Mouse (Mus musculus) cerebellum, adult 9-11 months (tissue): ENCODE data around the gene Chrne.

Experiments used
- DNase-seq: peaks from one replicate; pipeline ENCODE4 v3.0.0; 2022

The Chrne gene

DNA sequence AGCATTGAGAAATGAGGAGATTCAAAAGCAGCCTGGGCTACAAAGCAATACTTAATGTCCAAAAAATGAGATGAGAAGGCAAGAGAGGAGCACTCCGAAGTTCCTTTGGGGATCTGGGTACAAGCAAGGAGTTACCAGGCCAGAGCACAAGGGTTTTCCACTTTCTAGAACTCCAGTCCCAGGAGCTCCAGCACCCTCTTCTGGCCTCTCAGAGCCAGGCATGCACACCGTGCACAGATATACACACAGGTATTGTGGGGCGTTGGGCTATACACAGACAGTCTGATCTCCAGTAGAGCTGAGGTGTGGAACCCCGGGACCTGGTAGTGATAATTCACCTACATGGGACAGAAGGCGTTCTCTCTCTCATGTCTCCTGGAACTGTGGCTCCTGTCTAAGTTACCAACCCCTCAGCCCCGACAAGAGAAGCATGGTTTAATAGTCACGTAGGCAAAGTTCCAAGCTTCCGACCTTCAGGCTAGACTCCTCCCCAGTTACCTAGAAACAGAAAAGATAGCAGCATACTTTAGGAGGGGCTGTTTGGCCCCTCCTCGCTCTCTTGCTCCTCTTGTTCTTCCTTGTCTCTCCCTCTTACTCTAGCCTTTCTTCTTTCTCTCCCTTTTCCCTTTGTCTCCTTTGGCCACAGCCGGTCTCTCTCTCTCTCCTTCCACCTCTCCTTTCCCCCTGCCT, 4.2 kb upstream of the Chrne start:
- DNase-seq = no peak

- no peak for DNase-seq
Measured at GRCm38 (mm10) chr11:70621972-70622814, 3.2 kb upstream of the Chrne start.

GRCm38 (mm10) chr11:70615516-70616093, 3.4 kb downstream of the Chrne start, which contains the start of gene 4930544D05Rik:
TSS of gene 4930544D05Rik (plus strand) at chr11:70615848.
- no peak for DNase-seq

DNA sequence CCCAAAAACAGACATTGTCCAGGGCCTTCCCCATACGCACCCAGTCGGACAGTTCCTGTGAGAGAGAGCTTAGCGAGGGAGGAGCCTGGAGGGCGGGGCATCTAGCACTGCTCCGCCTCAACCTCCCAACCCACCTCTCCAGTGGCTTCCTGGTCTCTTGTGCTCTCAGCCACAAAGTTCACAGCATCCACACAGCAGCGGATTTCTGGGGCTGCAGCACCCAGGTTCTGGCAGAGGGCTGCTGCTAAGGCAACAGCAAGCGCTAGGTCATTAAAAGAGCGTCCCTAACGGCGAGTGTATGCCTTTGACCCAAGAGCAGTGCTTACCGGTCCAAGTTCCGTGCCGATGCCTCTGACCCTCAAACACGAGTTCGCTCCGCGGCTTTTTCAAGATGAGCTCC, 3.9 kb downstream of the Chrne start:
- no peak for DNase-seq

DNA sequence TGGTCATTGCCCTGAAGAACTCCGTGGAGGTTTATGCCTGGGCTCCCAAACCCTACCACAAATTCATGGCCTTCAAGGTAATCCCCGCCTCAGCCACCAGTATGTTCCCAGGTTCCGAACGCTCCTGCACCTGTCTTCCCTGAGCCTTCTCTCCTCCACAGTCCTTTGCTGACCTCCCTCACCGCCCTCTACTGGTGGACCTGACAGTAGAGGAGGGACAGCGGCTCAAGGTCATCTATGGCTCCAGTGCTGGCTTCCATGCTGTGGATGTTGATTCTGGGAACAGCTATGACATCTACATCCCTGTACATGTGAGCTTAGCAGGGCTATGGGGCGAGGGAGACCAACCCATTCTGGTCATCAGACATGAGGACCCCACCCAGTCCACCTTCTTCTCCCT, 6.5 kb downstream of the Chrne start:
- no peak for DNase-seq

- DNase-seq = no peak
Measured at GRCm38 (mm10) chr11:70610752-70611151, 8.3 kb downstream of the Chrne start.

- DNase-seq = no peak
Measured at GRCm38 (mm10) chr11:70608381-70609066, 10.5 kb downstream of the Chrne start.

DNA sequence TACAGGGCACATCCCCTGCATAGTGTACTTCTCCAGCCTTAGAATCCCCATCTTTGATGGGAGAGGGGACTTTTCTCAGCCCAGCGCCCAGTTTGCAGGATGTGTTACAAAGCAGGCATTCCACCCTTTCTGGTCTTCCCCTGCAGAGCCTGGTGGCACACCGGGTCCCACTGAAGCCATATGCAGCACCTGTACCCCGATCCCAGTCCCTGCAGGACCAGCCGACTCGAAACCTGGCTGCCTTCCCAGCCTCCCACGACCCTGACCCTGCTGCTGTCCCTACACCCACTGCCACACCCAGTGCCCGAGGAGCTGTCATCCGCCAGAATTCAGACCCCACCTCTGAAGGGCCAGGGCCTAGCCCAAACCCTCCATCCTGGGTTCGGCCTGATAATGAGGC, 11.4 kb downstream of the Chrne start:
- no peak for DNase-seq

- DNase-seq = no peak
Measured at GRCm38 (mm10) chr11:70606717-70607116, 12.3 kb downstream of the Chrne start.

- peak; percentile 74 for DNase-seq
Measured at GRCm38 (mm10) chr11:70605024-70605566, 13.9 kb downstream of the Chrne start.

- no peak for DNase-seq
Measured at GRCm38 (mm10) chr11:70598451-70598953, 20.5 kb downstream of the Chrne start.

DNA sequence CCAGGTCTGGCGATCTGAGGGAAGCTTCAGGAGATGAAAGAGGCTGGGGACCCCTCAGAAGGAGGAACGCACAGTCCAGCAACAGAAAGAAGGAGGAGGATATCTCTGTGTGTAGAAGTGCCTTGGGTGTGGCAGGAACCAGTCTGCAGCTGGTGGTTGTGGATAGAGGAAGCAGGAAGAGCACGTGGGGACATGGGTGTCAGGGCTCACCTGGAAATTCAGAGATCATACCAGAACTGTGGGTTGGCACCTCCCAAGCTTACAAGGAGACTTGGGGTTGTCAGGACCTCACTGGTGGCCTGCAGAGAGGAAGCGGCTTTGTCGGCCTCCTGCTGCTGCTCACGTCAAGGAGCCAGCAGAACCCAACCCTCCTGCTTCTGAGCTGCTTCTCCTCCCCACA, 21.7 kb downstream of the Chrne start:
- DNase-seq = no peak

DNA sequence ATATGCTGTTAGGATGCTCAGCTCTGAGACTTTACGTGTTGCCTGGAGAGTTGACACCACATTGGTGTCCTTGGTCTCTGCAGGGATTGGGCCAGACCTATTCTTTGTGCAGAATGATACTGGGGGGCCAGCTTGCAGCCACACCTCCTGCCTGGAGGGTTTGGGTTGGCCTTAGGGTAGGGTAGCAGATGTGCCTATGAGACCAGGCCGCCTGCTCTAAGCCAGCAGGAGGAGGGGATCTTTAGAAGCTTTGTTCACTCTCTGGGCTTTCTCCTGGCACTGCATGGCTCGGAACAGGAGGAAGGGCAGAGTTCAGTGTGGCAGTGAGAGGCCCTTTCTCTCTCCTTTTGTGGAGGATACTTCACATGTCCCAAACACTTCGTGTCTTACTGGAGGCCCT, 22.9 kb downstream of the Chrne start:
- DNase-seq = no peak

DNA sequence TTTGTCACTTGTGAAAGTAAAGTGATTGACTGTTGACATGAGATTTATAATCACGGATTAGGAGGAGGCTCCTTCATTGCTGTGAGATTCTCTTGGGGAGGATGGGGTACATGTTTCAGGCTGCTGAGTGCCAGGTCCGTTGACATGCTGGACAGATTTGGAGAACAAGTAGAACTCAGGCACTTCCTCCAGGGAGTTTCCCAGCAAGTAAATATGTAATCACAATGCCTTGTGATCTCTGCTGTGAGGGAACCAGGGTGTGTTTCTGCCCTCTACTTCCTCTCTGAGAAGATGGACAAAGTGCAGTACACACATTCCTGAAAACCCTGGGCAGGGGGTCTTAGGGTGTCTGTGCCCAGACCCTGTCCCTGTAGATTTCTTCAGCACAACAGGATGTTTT, 23.4 kb downstream of the Chrne start:
- no peak for DNase-seq

GRCm38 (mm10) chr11:70594253-70594989, 24.6 kb downstream of the Chrne start:
- DNase-seq = no peak

DNA sequence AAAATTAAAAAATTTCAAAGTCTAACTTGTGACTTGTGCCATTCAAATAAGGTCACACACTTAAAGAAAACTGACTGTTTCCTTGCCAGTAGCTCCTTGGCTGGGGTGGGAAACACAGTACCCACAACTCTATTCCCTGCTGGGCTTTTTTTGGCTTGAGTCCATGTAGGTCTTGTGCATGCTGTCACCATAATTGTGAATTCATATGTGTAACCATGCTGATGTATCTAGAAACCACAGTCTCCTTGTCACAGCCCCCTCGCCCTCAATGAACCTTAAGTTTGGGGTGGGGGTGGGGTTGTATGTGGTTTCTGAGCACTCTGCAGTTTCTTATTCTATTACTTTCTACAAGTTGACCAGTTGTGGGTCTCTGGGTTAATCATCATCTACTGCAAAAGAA, 27.3 kb downstream of the Chrne start:
- no peak for DNase-seq

- no peak for DNase-seq
Measured at GRCm38 (mm10) chr11:70586954-70587353, 32.1 kb downstream of the Chrne start.

GRCm38 (mm10) chr11:70586261-70586660, 32.8 kb downstream of the Chrne start:
- DNase-seq = no peak

DNA sequence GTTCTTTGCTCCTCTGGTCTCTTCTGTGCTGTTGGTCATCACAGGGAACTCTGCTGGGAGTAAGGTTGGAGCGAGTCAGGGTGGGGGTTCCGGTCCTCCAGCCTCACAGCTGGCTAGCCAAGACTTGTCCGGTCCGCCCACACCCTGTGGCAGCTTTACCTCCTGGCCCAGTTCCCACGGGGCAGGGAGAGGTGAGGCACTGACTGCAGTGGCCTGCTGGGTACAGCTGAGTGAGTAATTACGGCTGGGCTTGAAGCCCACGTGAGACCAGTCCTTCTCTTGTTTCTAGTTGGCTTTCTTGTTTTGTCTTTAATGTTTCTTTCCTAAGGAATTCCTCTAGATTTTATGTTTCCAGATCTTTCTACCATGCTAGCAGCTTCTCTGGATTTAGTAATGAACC, 33.6 kb downstream of the Chrne start:
- peak; percentile 54 for DNase-seq

DNA sequence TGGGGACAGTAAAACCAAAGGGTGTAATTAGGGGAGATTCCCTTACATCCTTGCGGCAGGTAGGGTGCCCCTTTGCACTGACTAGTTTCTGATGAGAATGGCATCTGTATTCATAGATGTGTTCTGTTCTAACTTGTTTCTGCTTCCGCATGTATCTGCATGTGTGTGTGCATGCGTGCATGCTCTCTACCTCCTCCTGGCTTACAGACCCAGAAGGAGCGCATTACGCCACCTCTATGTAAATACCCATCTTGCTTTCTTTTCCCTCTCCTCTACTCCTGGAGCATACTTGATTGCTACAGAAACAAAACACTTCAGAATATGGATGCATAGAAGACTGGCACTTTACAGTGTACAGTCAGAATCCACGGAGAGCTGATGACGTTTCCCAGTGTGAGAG, 35.2 kb downstream of the Chrne start:
- DNase-seq = no peak

DNA sequence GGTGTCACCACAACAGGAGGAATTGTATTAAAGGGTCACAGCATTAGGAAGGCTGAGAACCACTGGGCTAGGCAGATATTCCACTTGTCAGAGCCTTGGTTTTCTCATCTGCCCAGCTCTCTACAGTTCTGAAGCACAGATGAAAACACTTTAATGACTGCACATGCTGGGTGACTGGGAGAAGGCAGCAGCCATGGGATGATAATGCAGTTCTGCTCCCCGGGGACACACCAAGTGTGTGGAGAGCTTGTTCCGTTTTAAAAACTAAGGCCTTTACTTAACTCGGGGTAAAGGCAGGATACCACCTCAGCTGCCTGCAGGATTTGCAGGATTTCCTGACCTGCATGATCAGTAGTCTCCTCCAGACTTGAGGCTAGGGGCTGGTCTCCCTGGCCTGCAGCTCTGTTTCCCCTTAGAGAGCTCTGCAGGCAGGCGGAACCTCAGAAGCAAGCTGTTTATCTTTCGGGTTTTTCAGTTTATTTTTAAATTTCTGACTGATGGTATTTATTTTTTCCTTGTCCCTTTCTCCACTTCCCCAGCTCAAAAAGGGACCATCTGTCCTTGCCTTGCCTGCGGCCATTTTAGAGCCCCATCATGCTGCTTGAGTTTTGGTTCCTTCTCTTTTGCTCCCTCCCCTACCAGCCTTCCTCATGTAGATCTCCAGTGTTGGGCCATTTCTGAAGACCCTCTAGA, 35.8 kb downstream of the Chrne start:
- no peak for DNase-seq

DNA sequence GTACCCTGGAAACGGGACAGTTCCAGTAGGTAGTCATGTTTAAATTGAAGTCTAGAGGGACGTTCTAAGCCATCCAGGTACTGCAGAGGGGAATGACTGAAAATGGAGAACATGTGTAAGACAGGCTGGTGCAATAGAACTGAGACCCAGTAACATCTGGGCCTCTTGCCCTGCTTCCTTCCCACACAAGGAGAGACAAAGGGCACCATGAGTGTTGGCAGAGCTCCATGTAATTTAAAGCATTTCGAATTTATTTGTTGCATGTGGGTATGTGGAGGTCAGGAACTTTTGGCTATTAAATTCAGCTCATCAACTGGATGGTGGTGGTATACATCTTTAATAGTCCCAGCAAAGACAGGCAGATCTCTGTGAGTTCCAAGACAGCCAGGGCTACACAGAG, 36.8 kb downstream of the Chrne start:
- no peak for DNase-seq
